Mouse (Mus musculus) kidney, postnatal 36 days (tissue): ENCODE results near the gene Mre11a.
"Not testable (repeated sequence)": the region's sequence is repeated elsewhere in the genome, so short reads cannot be mapped to it uniquely, and the experiment has no call there.

ENCODE experiments used
- DNase-seq, 2 experiments: peaks; one replicate each; pipeline ENCODE4 v3.0.0; 2021 to 2022; ENCODE audit warnings: mixed read lengths in 2 of 2

The Mre11a gene

DNA sequence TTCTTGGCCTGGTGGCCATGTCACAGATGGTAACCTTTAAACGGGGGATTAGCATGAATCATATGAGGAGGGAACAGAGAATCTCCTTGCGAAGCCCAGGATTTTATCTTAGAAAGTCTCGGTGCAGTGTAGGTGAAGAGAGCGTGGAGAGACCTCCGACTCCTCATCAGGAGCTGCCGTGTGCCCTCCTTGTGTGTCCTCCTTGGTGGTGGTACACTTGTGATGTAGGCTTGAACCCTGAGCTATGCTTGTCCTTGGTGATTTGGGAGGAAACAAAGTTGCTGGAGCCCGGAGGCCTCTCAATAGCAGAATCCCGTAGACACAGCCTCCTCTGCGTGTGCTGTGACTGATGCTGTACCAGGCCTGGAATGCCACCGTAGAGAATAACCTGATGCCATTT, 86.3 kb downstream of the Mre11a start:
- DNase-seq = no peak

DNA sequence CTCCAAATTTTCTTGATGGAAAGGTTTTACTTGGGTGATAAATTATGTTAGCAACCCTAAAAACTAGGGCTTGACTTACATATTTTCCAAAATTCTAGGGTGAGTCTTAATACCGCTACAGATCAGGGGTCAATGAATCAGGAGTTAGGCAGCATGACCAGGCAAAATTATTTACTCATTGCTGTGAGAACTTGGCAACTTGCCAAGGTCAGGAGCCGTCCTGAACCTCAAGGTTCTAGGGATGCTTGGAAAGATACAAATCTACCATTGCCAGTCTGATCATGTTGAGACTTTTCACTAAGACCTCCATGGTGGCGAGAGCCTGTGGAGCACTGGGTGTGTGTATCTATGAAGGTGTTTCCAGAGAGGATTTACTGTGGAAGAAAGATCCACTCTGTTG, 87.1 kb downstream of the Mre11a start:
- DNase-seq = no peak

DNA sequence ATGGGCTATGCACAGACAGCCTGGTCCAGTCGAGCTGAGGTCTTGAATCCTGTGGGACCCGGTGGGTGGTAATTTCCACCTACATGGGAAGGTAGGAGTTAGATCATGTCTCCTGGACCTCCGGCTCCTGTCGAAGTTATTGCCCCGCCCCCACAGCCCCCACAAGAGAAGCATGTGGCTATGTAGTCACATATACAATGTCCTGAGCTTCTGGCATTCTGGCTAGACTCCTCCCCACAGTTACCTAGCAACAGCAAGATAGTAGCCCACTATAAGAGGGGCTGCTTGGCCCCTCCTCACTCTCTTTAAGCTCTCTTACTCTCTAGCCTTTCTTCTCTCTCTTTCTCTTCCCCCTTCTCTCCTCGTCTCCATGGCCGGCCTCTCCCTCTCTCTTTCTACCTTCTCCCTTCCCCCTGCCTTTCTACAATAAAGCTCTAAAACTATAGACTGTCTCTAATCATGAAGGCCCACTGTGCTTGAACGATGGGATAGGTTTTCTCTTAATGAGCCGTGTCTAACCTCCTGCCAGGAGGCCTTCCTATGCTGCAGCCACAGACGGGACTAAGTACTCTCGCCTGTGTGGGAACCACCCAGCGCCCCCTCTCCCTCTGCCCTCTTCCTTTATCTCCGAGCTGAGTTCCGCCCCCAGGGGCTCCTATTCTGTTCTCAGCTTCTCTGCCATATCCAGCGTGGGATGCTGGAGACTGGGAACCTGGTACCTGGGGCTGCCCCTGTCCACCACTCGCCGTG, 87.9 kb downstream of the Mre11a start:
- DNase-seq = no peak

DNA sequence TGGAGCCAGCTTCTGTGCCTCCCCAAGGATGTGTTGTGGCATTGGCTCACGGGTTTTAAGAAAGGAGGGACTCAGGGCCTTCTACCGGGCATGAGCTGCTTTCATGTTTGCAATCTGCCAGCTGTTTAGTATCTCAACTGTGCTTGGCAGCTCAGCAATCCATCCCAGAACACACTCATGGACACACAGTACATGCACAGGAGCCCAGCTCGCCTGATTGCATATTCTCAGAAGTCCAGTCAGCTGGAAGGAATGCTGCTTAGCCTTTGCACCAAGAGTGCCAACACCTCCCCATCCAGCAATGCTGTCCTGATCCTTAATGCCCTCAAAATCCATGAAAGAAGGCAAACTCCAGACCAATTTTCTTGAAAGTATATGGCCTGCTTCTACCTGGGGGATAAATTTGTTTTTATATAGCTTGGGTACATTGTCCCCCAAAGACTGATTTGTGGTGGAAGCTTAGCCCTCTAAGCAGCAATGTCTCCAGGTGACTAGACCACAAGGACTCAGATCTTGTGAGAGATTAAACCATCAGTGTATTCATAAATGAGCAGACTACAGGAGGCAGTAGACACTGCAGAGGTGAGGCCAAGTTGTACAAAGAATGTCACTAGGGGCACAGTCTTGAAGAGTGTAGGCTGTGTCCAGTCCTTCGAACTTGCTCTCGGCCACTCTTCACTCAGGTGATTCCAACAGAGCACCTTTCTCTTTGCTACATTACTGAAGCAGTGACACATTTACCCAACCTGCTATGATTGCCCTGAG, 91.5 kb downstream of the Mre11a start:
- DNase-seq = no peak

DNA sequence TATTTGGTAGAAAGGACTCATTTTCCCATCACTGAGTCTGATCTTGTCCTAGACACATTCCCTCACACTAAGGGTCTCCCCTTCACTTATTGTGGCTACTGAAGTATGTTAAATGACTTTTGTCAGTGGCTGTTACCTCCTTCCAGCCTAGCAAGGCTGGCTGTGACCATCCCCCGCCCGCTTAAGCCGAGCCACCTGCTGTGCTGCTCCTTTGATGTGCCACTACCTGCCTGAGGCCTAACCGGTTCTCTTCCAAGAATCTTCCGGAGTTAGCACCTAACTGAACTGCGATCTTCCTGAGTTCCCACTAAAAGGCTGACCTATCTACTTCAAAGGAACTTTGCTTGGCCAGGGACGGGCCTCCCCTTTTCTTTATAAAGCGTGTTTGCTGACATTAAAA, 92.1 kb downstream of the Mre11a start:
- not testable (repeated sequence) for DNase-seq

DNA sequence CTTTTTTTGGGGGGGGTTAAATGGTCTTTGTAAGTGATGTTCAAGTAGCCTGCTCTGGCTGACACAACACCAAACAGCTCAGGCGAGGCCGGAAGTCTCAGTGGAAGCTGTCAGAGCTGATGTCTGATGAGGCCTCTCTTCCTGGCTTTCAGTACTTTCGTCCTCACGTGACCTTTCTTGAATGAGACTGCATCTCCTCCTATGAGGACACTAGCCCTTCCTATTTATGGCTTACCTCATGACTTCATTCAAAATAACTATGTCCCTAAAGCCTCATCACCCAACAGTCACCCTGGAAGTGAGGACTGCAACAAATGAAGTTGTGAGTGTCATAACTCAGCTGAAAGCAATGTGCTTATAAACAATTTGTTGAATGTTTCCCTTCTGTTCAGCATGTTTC, 100.2 kb downstream of the Mre11a start:
- DNase-seq = peak in 1 of 2 experiments; percentile 4

DNA sequence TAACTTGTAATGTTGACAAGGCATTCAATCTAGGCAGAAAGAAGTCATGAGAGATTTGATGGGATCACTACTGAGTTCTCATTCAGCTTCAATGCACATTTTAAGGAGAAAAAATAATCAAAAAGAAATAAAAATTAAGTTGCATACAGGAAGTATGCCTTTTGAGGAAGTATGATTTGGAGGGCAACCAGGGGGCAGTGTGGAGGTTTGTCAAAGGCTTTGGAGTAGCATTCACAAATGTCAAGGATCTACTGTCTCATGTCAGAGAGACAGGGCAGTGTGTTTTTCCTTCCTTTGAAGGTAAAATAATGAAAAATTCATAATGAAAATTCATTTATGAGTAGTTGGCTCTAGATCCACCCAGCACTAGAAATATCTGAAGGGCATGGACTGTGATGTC, 100.7 kb downstream of the Mre11a start:
- DNase-seq = no peak

DNA sequence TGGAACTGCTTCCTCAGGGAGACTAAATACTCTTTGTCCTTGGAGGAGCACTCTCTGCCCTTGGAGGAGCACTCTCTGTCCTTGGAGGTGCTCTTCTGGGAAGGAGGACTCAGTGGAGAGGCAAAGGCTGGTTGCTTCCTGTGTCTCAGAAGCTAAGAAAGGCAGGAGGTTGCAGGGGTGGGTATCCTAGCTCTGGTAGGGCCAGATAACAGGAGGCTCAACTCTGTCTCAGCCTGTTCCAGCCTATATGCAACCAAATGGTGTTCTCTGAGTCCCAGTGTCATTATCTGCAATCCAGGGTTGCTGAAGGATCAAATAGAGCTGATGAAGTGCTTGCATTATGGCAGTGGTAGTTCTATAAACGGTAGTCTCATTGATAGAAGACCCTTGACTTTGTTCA, 101.5 kb downstream of the Mre11a start:
- DNase-seq = no peak
